ENCODE assay signal across 22 mouse cellular contexts in the genomic region with DNA sequence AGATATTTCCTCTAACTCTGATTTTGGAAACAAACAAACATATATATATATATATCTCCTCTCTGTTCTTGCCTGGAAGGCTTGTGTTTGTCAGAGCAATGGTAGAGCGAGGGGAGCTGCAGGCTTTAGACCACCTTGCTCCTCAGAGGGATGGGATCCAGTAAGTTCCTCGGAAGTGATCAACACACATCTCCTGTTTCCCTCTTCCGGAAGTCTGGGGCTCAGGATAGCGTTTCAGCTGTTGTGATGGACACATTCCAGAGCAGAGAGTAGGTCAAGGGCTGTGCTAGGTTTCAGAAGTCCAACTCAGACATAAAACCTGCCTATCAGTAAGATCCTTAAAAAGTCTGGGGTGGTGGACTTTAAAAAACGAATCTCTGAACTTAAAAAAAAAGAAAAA. TPM values are rescaled to one million over a fixed set of nuclear protein-coding genes. Genes with fewer than 3 reads are reported as not detected.
"Had no signal": no experiment of that assay in that cellular context is flagged by ENCODE, and none has a peak within 500 bp of the region (broad histone marks: within the 10 kb centered on the region; RNA-seq: fewer than 3 reads in every experiment).

No protein-coding gene starts in this region.

- H3K4me2 ChIP-seq: lung, embryonic 15.5 days; midbrain, embryonic 11.5 days; midbrain, embryonic 13.5 days; midbrain, embryonic 15.5 days; neural tube, embryonic 13.5 days; neural tube, embryonic 15.5 days had no signal

- DNase-seq: liver, postnatal 0 days; lung, adult 2 months; lung, postnatal 14 days; lung, postnatal 36 days; retina, postnatal 1 day; right cerebral cortex, adult 18-20 months; right cerebral cortex, postnatal 25 days; right cerebral cortex, postnatal 4 days; thymus, adult 18-20 months; thymus, postnatal 14 days; thymus, postnatal 36 days had no signal

- ATAC-seq: liver, postnatal 0 days; lung, postnatal 0 days; midbrain, embryonic 13.5 days; midbrain, embryonic 15.5 days had no signal

- H3K27me3 ChIP-seq: lung, embryonic 15.5 days; midbrain, embryonic 15.5 days had no signal

- H3K36me3 ChIP-seq: lung, embryonic 15.5 days; midbrain, embryonic 13.5 days; midbrain, embryonic 15.5 days; neural tube, embryonic 13.5 days; neural tube, embryonic 15.5 days had no signal

- H3K4me3 ChIP-seq: lung, embryonic 15.5 days; megakaryocyte, embryonic 14.5 days; midbrain, embryonic 13.5 days; midbrain, embryonic 15.5 days; neural tube, embryonic 13.5 days; neural tube, embryonic 15.5 days had no signal

RNA-seq across cellular contexts. Expression of gene Chrna1, which starts 1.0 kb away (rescaled TPM):
- total RNA-seq: monocyte, adult 5-6 weeks had no signal
- polyA plus RNA-seq: macrophage; spleen, adult 2 months had no signal
